Mouse (Mus musculus): ENCODE data around the gene Ift27. TPM values are rescaled to one million over a fixed set of nuclear protein-coding genes. Genes with fewer than 3 reads are reported as not detected.

The Ift27 gene
- polyA plus RNA-seq, 1 experiment from 2014 or later: 119 TPM

DNA sequence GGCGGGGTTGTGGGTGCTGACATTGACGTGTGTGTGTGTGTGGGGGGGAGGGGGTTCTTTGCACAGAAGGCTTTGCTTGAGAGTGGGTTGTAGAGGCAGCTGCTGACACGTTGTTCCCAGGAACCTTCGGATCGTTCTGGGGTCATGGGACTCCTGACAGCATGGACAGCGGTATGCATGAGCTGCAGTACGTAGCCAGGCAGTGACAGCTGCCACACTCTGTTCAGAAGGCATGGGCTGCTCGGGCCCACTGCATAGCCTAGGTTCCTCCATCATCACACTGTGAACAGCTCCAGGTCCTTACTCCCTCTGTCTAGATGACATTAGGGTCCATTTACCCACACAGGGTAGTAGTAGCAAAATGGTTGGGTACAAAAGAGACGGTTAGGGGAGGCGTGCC, 3.4 kb upstream of the Ift27 start:
- no peak overlapping the region for H3K27ac ChIP-seq (ENCODE audit: low read depth, low read length)
- H3K4me1 ChIP-seq (ENCODE audit: control insufficient read depth, insufficient read depth, low read length): peaks cover 14% of the 10 kb centered on the region
- no peak overlapping the region for H3K4me2 ChIP-seq (ENCODE audit: low read depth)
- no peak for DNase-seq (ENCODE audit: low spot score)
- 68% methylated on average over 10 of the region's 10 CpGs for WGBS
- H3K36me3 ChIP-seq (ENCODE audit: control insufficient read depth, insufficient read depth, low read length): no peaks in the 10 kb centered on the region
- H3K27me3 ChIP-seq (ENCODE audit: control insufficient read depth, insufficient read depth, low read length): no peaks in the 10 kb centered on the region
- no peak overlapping the region for H3K4me3 ChIP-seq (ENCODE audit: low read depth, low read length)
- no peak for ATAC-seq (ENCODE audit: insufficient read depth, low FRiP score, low TSS enrichment)
- no peak overlapping the region for H3K9ac ChIP-seq (ENCODE audit: low read length)
- H3K9me3 ChIP-seq (ENCODE audit: control insufficient read depth, low read length): no peaks in the 10 kb centered on the region

DNA sequence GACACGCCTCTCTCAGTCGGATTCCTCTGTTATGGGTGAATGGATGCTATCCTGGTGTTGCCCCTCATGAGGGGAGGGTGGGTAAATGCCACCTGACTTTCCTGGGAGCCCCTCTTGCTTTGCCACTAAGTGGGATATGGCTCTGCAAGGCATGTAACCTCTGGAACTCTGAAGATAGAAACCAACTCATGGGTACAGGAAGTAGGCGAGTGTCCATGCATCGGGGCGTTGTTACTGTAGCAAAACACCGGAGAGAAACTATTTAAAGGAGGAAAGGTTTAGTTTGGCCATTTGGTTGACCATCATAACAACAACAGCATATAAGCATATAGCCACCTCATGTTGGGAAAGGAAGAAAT, 959 bp upstream of the Ift27 start:
- ATAC-seq (ENCODE audit: insufficient read depth, low FRiP score, low TSS enrichment): no peak
- peak overlapping the region; percentile 42 for H3K9ac ChIP-seq (ENCODE audit: low read length)
- peak overlapping the region; percentile 46 for H3K4me2 ChIP-seq (ENCODE audit: low read depth)
- H3K36me3 ChIP-seq (ENCODE audit: control insufficient read depth, insufficient read depth, low read length): no peaks in the 10 kb centered on the region
- DNase-seq (ENCODE audit: low spot score): no peak
- no peaks in the 10 kb centered on the region for H3K9me3 ChIP-seq (ENCODE audit: control insufficient read depth, low read length)
- no peak overlapping the region for H3K27ac ChIP-seq (ENCODE audit: low read depth, low read length)
- no peaks in the 10 kb centered on the region for H3K27me3 ChIP-seq (ENCODE audit: control insufficient read depth, insufficient read depth, low read length)
- 76% methylated on average over 6 of the region's 6 CpGs for WGBS
- H3K4me1 ChIP-seq (ENCODE audit: control insufficient read depth, insufficient read depth, low read length): peaks cover 14% of the 10 kb centered on the region
- peak overlapping the region; percentile 19 for H3K4me3 ChIP-seq (ENCODE audit: low read depth, low read length)

DNA sequence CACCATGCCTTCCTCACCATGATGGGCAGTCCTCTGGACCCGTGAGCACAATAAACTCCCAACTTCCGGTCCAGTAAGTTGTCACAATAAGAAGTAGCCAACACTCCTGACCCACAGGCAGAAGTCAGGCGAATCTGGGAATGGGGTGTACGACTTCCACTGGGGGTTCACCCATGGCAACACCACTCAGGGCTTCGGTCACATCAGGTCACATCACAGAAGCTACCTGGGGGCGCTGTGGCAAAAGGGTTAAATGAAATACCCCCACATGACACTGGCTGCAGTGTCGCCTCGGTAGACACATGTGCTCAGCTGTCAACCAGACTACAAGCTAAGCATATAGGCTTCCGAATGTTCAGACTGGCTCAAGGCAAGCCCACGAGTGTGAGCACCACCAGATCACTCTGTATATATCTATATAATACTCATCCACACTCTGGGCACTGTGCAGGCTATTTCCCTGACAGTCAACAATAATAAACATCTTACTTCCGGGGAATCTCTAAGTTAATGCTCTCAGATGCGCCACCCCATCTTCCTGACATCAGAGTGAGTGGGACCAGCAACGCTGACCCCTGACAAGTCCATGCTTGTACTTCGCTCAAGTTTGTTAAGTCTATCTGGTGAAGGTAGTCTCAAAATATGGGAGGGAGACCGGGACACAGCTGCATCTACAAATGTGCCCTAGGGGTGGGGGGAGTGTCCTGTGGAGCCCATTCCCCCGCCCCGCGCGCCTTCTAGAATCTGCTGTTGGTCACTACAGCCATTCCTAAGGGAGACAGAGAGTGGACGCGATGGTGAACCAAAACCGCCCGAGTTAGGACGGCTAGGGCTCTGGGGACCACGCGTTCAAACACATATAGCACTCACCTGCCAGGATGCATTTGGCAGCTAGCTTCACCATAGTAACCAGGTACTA, 749 bp downstream of the Ift27 start:
- peaks cover 11% of the 10 kb centered on the region for H3K4me1 ChIP-seq (ENCODE audit: control insufficient read depth, insufficient read depth, low read length)
- no peak; the same call in 1 of the 2 replicates for ATAC-seq (ENCODE audit: insufficient read depth, low FRiP score, low TSS enrichment)

DNA sequence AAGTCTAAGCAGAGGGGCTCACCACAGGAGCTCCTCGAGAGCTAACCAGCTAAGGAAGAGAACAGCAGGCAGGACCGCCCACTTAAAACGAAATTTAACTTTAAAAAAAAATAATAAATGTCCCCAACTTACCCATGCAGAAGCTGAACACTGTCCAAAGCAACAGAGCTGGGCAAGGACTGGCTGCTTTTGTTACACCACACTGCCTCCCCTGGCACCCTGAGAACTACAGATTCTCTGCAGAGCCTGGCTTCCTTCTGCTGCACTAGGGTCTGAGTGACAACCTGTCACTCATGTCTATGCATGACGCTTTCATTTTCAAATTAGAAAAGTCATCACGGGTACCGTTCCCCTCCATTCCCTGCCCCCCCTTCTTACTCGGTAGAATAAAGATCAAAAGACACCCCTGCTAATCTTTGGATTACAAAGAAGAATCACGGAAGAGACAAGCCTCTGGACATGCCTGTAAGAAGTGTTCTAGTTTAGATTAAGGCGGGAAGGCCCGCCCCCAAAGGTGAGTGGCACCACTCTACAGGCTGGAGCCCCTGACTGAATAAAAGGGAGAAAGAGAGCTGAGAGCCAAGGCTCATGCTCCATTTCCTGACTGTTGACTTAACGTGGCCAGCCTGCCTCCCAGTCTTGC, 1.5 kb downstream of the Ift27 start:
- Histone ChIP-seq H3K4me3 (ENCODE audit: low read depth, low read length) (no peak overlapping the region), H3K4me1 (ENCODE audit: control insufficient read depth, insufficient read depth, low read length) (peaks cover 11% of the 10 kb centered on the region), H3K27ac (ENCODE audit: low read depth, low read length) (no peak overlapping the region), H3K36me3 (ENCODE audit: control insufficient read depth, insufficient read depth, low read length) (no peaks in the 10 kb centered on the region), H3K4me2 (ENCODE audit: low read depth) (peak overlapping the region; percentile 90), H3K27me3 (ENCODE audit: control insufficient read depth, insufficient read depth, low read length) (no peaks in the 10 kb centered on the region), H3K9me3 (ENCODE audit: control insufficient read depth, low read length) (no peaks in the 10 kb centered on the region), H3K9ac (ENCODE audit: low read length) (no peak overlapping the region)
- DNase-seq (ENCODE audit: low spot score): no peak
- WGBS: 83% methylated on average over 11 of the region's 11 CpGs
- ATAC-seq (ENCODE audit: insufficient read depth, low FRiP score, low TSS enrichment): no peak

More for the DNA sequence above, 749 bp downstream of the Ift27 start:
- no peaks in the 10 kb centered on the region for H3K36me3 ChIP-seq (ENCODE audit: control insufficient read depth, insufficient read depth, low read length)
- peak overlapping the region; percentile 90 for H3K4me2 ChIP-seq (ENCODE audit: low read depth)
- peak overlapping the region; percentile 71 for H3K4me3 ChIP-seq (ENCODE audit: low read depth, low read length)
- no peaks in the 10 kb centered on the region for H3K9me3 ChIP-seq (ENCODE audit: control insufficient read depth, low read length)
- WGBS: 27% methylated on average over 26 of the region's 26 CpGs
- DNase-seq (ENCODE audit: low spot score): peak; percentile 31
- H3K27me3 ChIP-seq (ENCODE audit: control insufficient read depth, insufficient read depth, low read length): no peaks in the 10 kb centered on the region
- H3K9ac ChIP-seq (ENCODE audit: low read length): peak overlapping the region; percentile 79
- H3K27ac ChIP-seq (ENCODE audit: low read depth, low read length): no peak overlapping the region

DNA sequence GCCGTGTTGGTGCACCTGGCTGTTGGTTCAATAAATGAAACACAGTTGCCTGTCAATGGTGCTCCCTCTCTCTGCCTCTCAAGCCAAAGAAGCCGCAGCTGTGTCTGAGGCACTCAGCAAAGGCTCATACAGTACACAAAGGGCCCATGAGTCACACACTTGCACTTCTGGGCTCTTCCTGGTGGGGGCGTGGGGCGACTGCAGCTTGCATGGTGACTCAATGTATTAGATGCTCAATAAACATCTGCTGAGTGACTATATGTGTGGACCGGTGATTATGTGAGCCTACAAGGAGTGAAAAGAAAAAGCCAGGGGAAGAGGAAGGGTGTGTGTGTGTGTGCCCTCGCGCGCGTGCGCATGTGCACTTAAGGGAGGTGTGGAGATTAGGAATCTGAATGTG, 2.3 kb downstream of the Ift27 start:
- WGBS: 95% methylated on average over 10 of the region's 10 CpGs
- Histone ChIP-seq H3K27ac (ENCODE audit: low read depth, low read length) (no peak overlapping the region), H3K36me3 (ENCODE audit: control insufficient read depth, insufficient read depth, low read length) (no peaks in the 10 kb centered on the region), H3K9ac (ENCODE audit: low read length) (no peak overlapping the region), H3K4me2 (ENCODE audit: low read depth) (no peak overlapping the region), H3K27me3 (ENCODE audit: control insufficient read depth, insufficient read depth, low read length) (no peaks in the 10 kb centered on the region), H3K4me3 (ENCODE audit: low read depth, low read length) (no peak overlapping the region), H3K9me3 (ENCODE audit: control insufficient read depth, low read length) (no peaks in the 10 kb centered on the region), H3K4me1 (ENCODE audit: control insufficient read depth, insufficient read depth, low read length) (peaks cover 11% of the 10 kb centered on the region)
- DNase-seq (ENCODE audit: low spot score) (no peak), ATAC-seq (ENCODE audit: insufficient read depth, low FRiP score, low TSS enrichment) (no peak)

DNA sequence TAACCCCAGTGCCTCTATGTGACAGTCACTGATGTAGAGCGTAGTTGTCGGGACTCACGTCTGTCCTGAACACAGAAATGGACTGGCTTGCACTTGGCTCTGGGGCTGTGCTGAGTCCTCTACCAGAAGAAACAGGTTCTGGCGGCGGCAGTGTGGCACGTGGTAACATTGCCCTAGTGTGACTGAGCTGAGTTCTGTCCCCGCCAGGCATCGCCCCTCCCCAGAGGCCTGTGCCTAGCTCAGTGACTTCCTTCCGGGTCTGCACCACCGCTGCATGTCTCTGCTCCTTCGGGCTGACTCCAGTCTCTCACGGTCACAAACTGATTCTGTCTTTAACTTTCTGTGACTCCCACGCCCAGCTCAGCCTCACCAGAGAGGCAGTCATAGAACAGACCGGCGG, 3.2 kb downstream of the Ift27 start:
- Histone ChIP-seq H3K4me2 (ENCODE audit: low read depth) (no peak overlapping the region), H3K9ac (ENCODE audit: low read length) (no peak overlapping the region), H3K4me3 (ENCODE audit: low read depth, low read length) (no peak overlapping the region), H3K36me3 (ENCODE audit: control insufficient read depth, insufficient read depth, low read length) (no peaks in the 10 kb centered on the region), H3K9me3 (ENCODE audit: control insufficient read depth, low read length) (no peaks in the 10 kb centered on the region), H3K27me3 (ENCODE audit: control insufficient read depth, insufficient read depth, low read length) (no peaks in the 10 kb centered on the region), H3K4me1 (ENCODE audit: control insufficient read depth, insufficient read depth, low read length) (peaks cover 11% of the 10 kb centered on the region), H3K27ac (ENCODE audit: low read depth, low read length) (no peak overlapping the region)
- no peak for ATAC-seq (ENCODE audit: insufficient read depth, low FRiP score, low TSS enrichment)
- no peak for DNase-seq (ENCODE audit: low spot score)
- WGBS: 93% methylated on average over 15 of the region's 15 CpGs

DNA sequence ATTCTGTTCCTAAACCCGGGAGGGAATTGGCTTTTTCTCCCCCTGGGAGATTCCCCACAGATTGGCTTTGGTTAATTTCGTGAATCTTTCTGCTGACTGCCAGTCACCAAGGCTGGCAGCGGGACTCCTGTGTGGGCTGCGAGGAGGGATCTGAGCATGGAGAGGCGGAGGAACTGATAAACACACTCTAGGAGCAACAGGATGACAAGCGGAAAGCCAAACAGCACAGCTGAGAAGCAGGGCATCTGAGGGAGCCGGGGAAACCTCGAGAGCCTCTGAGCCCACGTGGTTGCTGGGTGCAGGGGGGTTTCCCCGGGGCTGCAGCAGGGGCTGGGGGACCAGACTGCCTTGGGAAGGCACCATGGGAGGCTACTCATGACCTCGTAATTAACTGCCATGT, 4.3 kb downstream of the Ift27 start:
- no peak for ATAC-seq (ENCODE audit: insufficient read depth, low FRiP score, low TSS enrichment)
- no peak overlapping the region for H3K4me3 ChIP-seq (ENCODE audit: low read depth, low read length)
- H3K4me1 ChIP-seq (ENCODE audit: control insufficient read depth, insufficient read depth, low read length): peaks cover 9% of the 10 kb centered on the region
- no peaks in the 10 kb centered on the region for H3K27me3 ChIP-seq (ENCODE audit: control insufficient read depth, insufficient read depth, low read length)
- no peak overlapping the region for H3K9ac ChIP-seq (ENCODE audit: low read length)
- WGBS: 89% methylated on average over 11 of the region's 11 CpGs
- no peaks in the 10 kb centered on the region for H3K9me3 ChIP-seq (ENCODE audit: control insufficient read depth, low read length)
- H3K36me3 ChIP-seq (ENCODE audit: control insufficient read depth, insufficient read depth, low read length): no peaks in the 10 kb centered on the region
- H3K4me2 ChIP-seq (ENCODE audit: low read depth): no peak overlapping the region
- DNase-seq (ENCODE audit: low spot score): no peak
- no peak overlapping the region for H3K27ac ChIP-seq (ENCODE audit: low read depth, low read length)

DNA sequence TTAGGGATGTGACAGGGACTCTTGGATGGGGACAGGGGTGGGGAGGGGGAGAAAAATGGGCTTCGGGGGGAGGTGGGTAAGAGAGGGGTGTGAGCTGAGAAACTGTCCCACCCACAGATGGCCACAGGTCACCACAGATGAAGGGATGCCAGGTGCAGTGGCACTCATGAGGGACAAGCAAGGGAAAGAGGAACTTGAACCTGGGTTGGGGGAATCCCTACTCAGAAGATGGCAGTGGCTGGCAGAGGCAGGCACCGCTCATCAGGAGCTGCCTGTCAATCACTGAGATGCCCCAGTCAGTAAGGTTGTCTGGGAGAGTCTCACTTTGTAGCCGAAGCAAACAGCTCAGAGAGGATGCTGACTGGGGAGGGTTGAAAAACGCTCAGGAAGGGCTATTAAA, 8.6 kb downstream of the Ift27 start:
- Histone ChIP-seq H3K27ac (ENCODE audit: low read depth, low read length) (no peak overlapping the region), H3K27me3 (ENCODE audit: control insufficient read depth, insufficient read depth, low read length) (no peaks in the 10 kb centered on the region), H3K4me1 (ENCODE audit: control insufficient read depth, insufficient read depth, low read length) (no peaks in the 10 kb centered on the region), H3K4me2 (ENCODE audit: low read depth) (no peak overlapping the region), H3K36me3 (ENCODE audit: control insufficient read depth, insufficient read depth, low read length) (no peaks in the 10 kb centered on the region), H3K9me3 (ENCODE audit: control insufficient read depth, low read length) (no peaks in the 10 kb centered on the region), H3K4me3 (ENCODE audit: low read depth, low read length) (no peak overlapping the region), H3K9ac (ENCODE audit: low read length) (no peak overlapping the region)
- ATAC-seq (ENCODE audit: insufficient read depth, low FRiP score, low TSS enrichment): no peak
- no peak for DNase-seq (ENCODE audit: low spot score)
- 84% methylated on average over 4 of the region's 4 CpGs for WGBS

DNA sequence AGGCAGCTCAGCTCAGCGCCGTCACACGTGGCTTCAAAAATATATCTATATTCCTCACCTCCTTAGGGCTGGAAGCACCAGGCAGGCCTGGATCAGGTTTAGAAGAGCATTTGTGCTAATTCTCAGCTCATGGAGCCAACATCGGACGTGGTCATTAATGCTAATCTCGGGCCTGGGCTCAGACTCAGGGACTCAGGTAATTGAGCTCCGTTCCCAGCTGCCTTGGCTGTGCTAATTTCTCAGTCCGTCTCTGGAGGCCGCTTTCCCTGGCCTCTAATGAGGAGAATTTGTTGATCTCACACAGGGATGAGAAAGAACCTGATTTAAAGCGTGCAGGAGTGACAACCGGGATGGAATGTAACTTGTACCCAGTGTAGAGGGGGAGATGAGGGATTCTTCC, 9.4 kb downstream of the Ift27 start:
- no peaks in the 10 kb centered on the region for H3K27me3 ChIP-seq (ENCODE audit: control insufficient read depth, insufficient read depth, low read length)
- H3K27ac ChIP-seq (ENCODE audit: low read depth, low read length): no peak overlapping the region
- no peaks in the 10 kb centered on the region for H3K4me1 ChIP-seq (ENCODE audit: control insufficient read depth, insufficient read depth, low read length)
- H3K4me2 ChIP-seq (ENCODE audit: low read depth): no peak overlapping the region
- no peaks in the 10 kb centered on the region for H3K36me3 ChIP-seq (ENCODE audit: control insufficient read depth, insufficient read depth, low read length)
- no peaks in the 10 kb centered on the region for H3K9me3 ChIP-seq (ENCODE audit: control insufficient read depth, low read length)
- no peak for DNase-seq (ENCODE audit: low spot score)
- no peak overlapping the region for H3K9ac ChIP-seq (ENCODE audit: low read length)
- ATAC-seq (ENCODE audit: insufficient read depth, low FRiP score, low TSS enrichment): no peak
- whole genome bisulfite sequencing: 84% methylated on average over 11 of the region's 11 CpGs
- no peak overlapping the region for H3K4me3 ChIP-seq (ENCODE audit: low read depth, low read length)
